Mouse (Mus musculus) CH12.LX (cell line): ENCODE results near the gene Aplp2. TPM values are rescaled to one million over a fixed set of nuclear protein-coding genes. Genes with fewer than 3 reads are reported as not detected.

Experiments used
- DNase-seq: peaks from one replicate; pipeline ENCODE4 v3.0.0-alpha.2; 2013; ENCODE audit errors: extremely low read depth
- H3K27ac ChIP-seq: 2 replicates; pipeline ENCODE4 v1.5.1; 2012; ENCODE audit warnings: low read depth, mild to moderate bottlenecking, control low read depth, moderate library complexity; ENCODE audit not compliant: insufficient read depth
- H3K27me3 ChIP-seq: replicated peaks from 2 replicates; pipeline ENCODE3; 2012; ENCODE audit warnings: inconsistent platforms
- H3K36me3 ChIP-seq, 2 experiments: replicated peaks in 1 of 2; 2 replicates each; pipeline versions ENCODE3 to v1.6.1; 2012; ENCODE audit warnings: inconsistent platforms in 1 of 2, low read length in 1 of 2, mild to moderate bottlenecking in 1 of 2, mixed read lengths in 1 of 2, moderate library complexity in 1 of 2; ENCODE audit not compliant: control insufficient read depth in 1 of 2, insufficient read depth in 1 of 2
- H3K4me1 ChIP-seq, 2 experiments: 2 replicates each; pipeline ENCODE4 v1.6.1; 2012; ENCODE audit warnings: inconsistent platforms in 1 of 2, moderate library complexity in 1 of 2; ENCODE audit not compliant: insufficient read depth in 2 of 2, control insufficient read depth in 1 of 2
- H3K4me2 ChIP-seq: 2 replicates; pipeline ENCODE4 v1.6.1; 2012; ENCODE audit warnings: low read depth, mild to moderate bottlenecking, control low read depth; ENCODE audit not compliant: poor library complexity, insufficient read depth, severe bottlenecking
- H3K4me3 ChIP-seq, 3 experiments: fragments of 150-350 bp in 1 of 3; sonication (generic) in 1 of 3; replicated peaks in 1 of 3; 2 replicates each; pipeline versions ENCODE3 to v1.5.1; 2011 to 2012; ENCODE audit warnings: low read depth in 2 of 3, low read length in 2 of 3, mild to moderate bottlenecking in 2 of 3, moderate library complexity in 2 of 3, control low read depth in 1 of 3, improper control_type of control experiment in 1 of 3, inconsistent platforms in 1 of 3, mixed read lengths in 1 of 3; ENCODE audit not compliant: poor library complexity in 1 of 3
- H3K79me2 ChIP-seq: replicated peaks from 2 replicates; pipeline ENCODE4 v1.6.1; 2012; ENCODE audit warnings: mild to moderate bottlenecking, moderate library complexity; ENCODE audit not compliant: control insufficient read depth, poor library complexity, insufficient read depth, severe bottlenecking; ENCODE audit errors: extremely low read depth
- H3K9ac ChIP-seq: 2 replicates; pipeline ENCODE4 v1.6.1; 2012; ENCODE audit warnings: low read depth, mild to moderate bottlenecking, control low read depth, moderate library complexity; ENCODE audit not compliant: insufficient read depth
- H3K9me3 ChIP-seq: replicated peaks from 2 replicates; pipeline ENCODE3; 2012; ENCODE audit warnings: low read length, inconsistent platforms, mixed read lengths
- BHLHE40 ChIP-seq: IDR thresholded peaks from 2 replicates; pipeline ENCODE4 v1.6.1; 2011; ENCODE audit warnings: mild to moderate bottlenecking, low read depth, low read length, improper control_type of control experiment
- CHD1 ChIP-seq: IDR thresholded peaks from 2 replicates; pipeline ENCODE4 v1.6.1; 2012; ENCODE audit warnings: low read depth, low read length, improper control_type of control experiment, inconsistent platforms
- CHD2 ChIP-seq: IDR thresholded peaks from 2 replicates; pipeline ENCODE4 v1.6.1; 2011; ENCODE audit warnings: low read length, improper control_type of control experiment
- CTCF ChIP-seq, 2 experiments: IDR thresholded peaks in 1 of 2; conservative IDR thresholded peaks in 1 of 2; 2 replicates each; pipeline ENCODE4 v1.5.1; 2011 to 2012; ENCODE audit warnings: low read depth in 2 of 2, low read length in 2 of 2, improper control_type of control experiment in 1 of 2, inconsistent platforms in 1 of 2, mild to moderate bottlenecking in 1 of 2, moderate library complexity in 1 of 2
- ELF1 ChIP-seq: IDR thresholded peaks from 2 replicates; pipeline ENCODE4 v1.6.1; 2014; ENCODE audit warnings: low read depth, mild to moderate bottlenecking, inconsistent platforms, low read length, improper control_type of control experiment
- EP300 ChIP-seq: IDR thresholded peaks from 2 replicates; pipeline ENCODE4 v1.6.1; 2011; ENCODE audit warnings: low read length, improper control_type of control experiment
- ETS1 ChIP-seq: conservative IDR thresholded peaks from 2 replicates; pipeline ENCODE4 v1.6.1; 2012; ENCODE audit warnings: low read depth, mild to moderate bottlenecking, inconsistent platforms, low read length, improper control_type of control experiment, moderate library complexity
- GABPA ChIP-seq: IDR thresholded peaks from 2 replicates; pipeline ENCODE4 v1.6.1; 2012; ENCODE audit warnings: low read depth, low read length, improper control_type of control experiment, inconsistent platforms; ENCODE audit not compliant: insufficient replicate concordance
- HCFC1 ChIP-seq: IDR thresholded peaks from 2 replicates; pipeline ENCODE4 v1.6.1; 2012; ENCODE audit warnings: low read depth, mild to moderate bottlenecking, inconsistent platforms, low read length, improper control_type of control experiment
- IRF4 ChIP-seq: IDR thresholded peaks from 2 replicates; pipeline ENCODE4 v1.6.1; 2014; ENCODE audit warnings: low read depth, mild to moderate bottlenecking, inconsistent platforms, low read length, improper control_type of control experiment
- MAFK ChIP-seq: IDR thresholded peaks from 2 replicates; pipeline ENCODE4 v1.6.1; 2011; ENCODE audit warnings: low read length, improper control_type of control experiment; ENCODE audit not compliant: insufficient replicate concordance
- MAX ChIP-seq: IDR thresholded peaks from 2 replicates; pipeline ENCODE4 v1.6.1; 2011; ENCODE audit warnings: low read length, improper control_type of control experiment
- MAZ ChIP-seq: IDR thresholded peaks from 2 replicates; pipeline ENCODE4 v1.6.1; 2012; ENCODE audit warnings: low read depth, mild to moderate bottlenecking, inconsistent platforms, low read length, improper control_type of control experiment, moderate library complexity
- MEF2A ChIP-seq: IDR thresholded peaks from 2 replicates; pipeline ENCODE4 v1.6.1; 2014; ENCODE audit warnings: low read depth, mild to moderate bottlenecking, inconsistent platforms, low read length, improper control_type of control experiment, borderline replicate concordance
- MXI1 ChIP-seq: IDR thresholded peaks from 2 replicates; pipeline ENCODE4 v1.6.1; 2011; ENCODE audit warnings: mild to moderate bottlenecking, low read depth, low read length, improper control_type of control experiment
- MYC ChIP-seq: IDR thresholded peaks from 2 replicates; pipeline ENCODE4 v1.6.1; 2011; ENCODE audit warnings: low read depth, mild to moderate bottlenecking, improper control_type of control experiment, low read length
- NELFE ChIP-seq: IDR thresholded peaks from 2 replicates; pipeline ENCODE4 v1.6.1; 2011; ENCODE audit warnings: low read depth, low read length, improper control_type of control experiment
- NRF1 ChIP-seq: IDR thresholded peaks from 2 replicates; pipeline ENCODE4 v1.6.1; 2014; ENCODE audit warnings: low read depth, mild to moderate bottlenecking, inconsistent platforms, low read length, improper control_type of control experiment, moderate library complexity
- PAX5 ChIP-seq: IDR thresholded peaks from 2 replicates; pipeline ENCODE4 v1.6.1; 2012; ENCODE audit warnings: low read length, inconsistent platforms, mixed read lengths
- POLR2AphosphoS2 ChIP-seq: IDR thresholded peaks from 2 replicates; pipeline ENCODE4 v1.6.1; 2011; ENCODE audit warnings: low read depth, low read length, improper control_type of control experiment
- RAD21 ChIP-seq: IDR thresholded peaks from 2 replicates; pipeline ENCODE4 v1.6.1; 2011; ENCODE audit warnings: low read depth, mild to moderate bottlenecking, low read length, improper control_type of control experiment, moderate library complexity
- RCOR1 ChIP-seq: conservative IDR thresholded peaks from 2 replicates; pipeline ENCODE4 v1.6.1; 2012; ENCODE audit warnings: low read depth, mild to moderate bottlenecking, inconsistent platforms, low read length, improper control_type of control experiment
- TBP ChIP-seq: conservative IDR thresholded peaks from 2 replicates; pipeline ENCODE4 v1.6.1; 2011; ENCODE audit warnings: low read depth, low read length, improper control_type of control experiment
- TCF12 ChIP-seq: IDR thresholded peaks from 2 replicates; pipeline ENCODE4 v1.6.1; 2014; ENCODE audit warnings: low read depth, mild to moderate bottlenecking, inconsistent platforms, low read length, improper control_type of control experiment
- USF1 ChIP-seq: IDR thresholded peaks from 2 replicates; pipeline ENCODE4 v1.6.1; 2014; ENCODE audit warnings: low read depth, mild to moderate bottlenecking, inconsistent platforms, low read length, improper control_type of control experiment
- USF2 ChIP-seq: conservative IDR thresholded peaks from 2 replicates; pipeline ENCODE4 v1.6.1; 2011; ENCODE audit warnings: low read depth, low read length, improper control_type of control experiment
- ZC3H11A ChIP-seq: IDR thresholded peaks from 2 replicates; pipeline ENCODE4 v1.6.1; 2012; ENCODE audit warnings: low read depth, mild to moderate bottlenecking, inconsistent platforms, low read length, improper control_type of control experiment
- ZKSCAN1 ChIP-seq: IDR thresholded peaks from 2 replicates; pipeline ENCODE4 v1.6.1; 2012; ENCODE audit warnings: low read depth, inconsistent platforms, low read length, improper control_type of control experiment, borderline replicate concordance
- ZMIZ1 ChIP-seq: IDR thresholded peaks from 2 replicates; pipeline ENCODE4 v1.6.1; 2012; ENCODE audit warnings: low read depth, mild to moderate bottlenecking, inconsistent platforms, low read length, improper control_type of control experiment
- ZNF384 ChIP-seq: IDR thresholded peaks from 2 replicates; pipeline ENCODE4 v1.6.1; 2012; ENCODE audit warnings: low read depth, low read length, improper control_type of control experiment, inconsistent platforms
- dilution Hi-C: fragments of 300-500 bp; cut with MboI; formaldehyde crosslinking; loops from 2 replicates; pipeline ENCODE4 v1.14.3; 2020; ENCODE audit warnings: low sequenced_read_pairs; ENCODE audit not compliant: extremely low pct_unique_long_range_greater_than_20kb, extremely low pct_ligation_motif_present
- in situ Hi-C: fragments of 300-500 bp; cut with MboI; formaldehyde crosslinking; loops from 3 replicates; pipeline ENCODE4 v1.14.3; 2019; ENCODE audit warnings: low sequenced_read_pairs, low pct_ligation_motif_present, low pct_unique_long_range_greater_than_20kb, mixed read lengths
- polyA plus RNA-seq: library from polyadenylated mRNA; unstranded; fragments of >175 nt; gene quantifications from 2 replicates; pipeline ENCODE4 v1.2.1, GENCODE M21; 2012; ENCODE audit warnings: low read depth; ENCODE audit not compliant: insufficient read length
- total RNA-seq, 2 experiments: library from RNA; depleted of rRNA; stranded (reverse); fragments of 300-350 nt in 1 of 2; fragments of >200 nt in 1 of 2; gene quantifications; 2 replicates each; pipeline ENCODE4 v1.2.3; 2012 to 2014

The Aplp2 gene
- total and polyA plus RNA-seq, 3 experiments: 30.4 to 52.7 (median 44.3) TPM

GRCm38 (mm10) chr9:31118520-31119298, 92.9 kb downstream of the Aplp2 start (continued):
- no peak for TF ChIP-seq CTCF (conservative IDR thresholded peaks at IDR 0.05 in 1 of 2, IDR thresholded peaks at IDR 0.05 in 1 of 2; ENCODE audit: low read depth in 2 of 2, low read length in 2 of 2)
- no peak for TF ChIP-seq MYC
- no peak for TF ChIP-seq TCF12
- no peak for TF ChIP-seq MAFK
- TF ChIP-seq MEF2A: no peak
- no peak for TF ChIP-seq RAD21
- peak; percentile 44; the same call in 1 of the 2 replicates for TF ChIP-seq MXI1
- TF ChIP-seq POLR2AphosphoS2: no peak
- TF ChIP-seq ZC3H11A: no peak
- no peak for TF ChIP-seq NRF1
- no peak for TF ChIP-seq PAX5
- no peak for TF ChIP-seq ZKSCAN1
- TF ChIP-seq MAX: no peak
- no peak for TF ChIP-seq CHD1
- 0 out of 2 replicates have a peak, but pooled peaks have one; percentile 21 for TF ChIP-seq CHD2
- no peak for TF ChIP-seq ZMIZ1
- TF ChIP-seq USF2: no peak

DNA sequence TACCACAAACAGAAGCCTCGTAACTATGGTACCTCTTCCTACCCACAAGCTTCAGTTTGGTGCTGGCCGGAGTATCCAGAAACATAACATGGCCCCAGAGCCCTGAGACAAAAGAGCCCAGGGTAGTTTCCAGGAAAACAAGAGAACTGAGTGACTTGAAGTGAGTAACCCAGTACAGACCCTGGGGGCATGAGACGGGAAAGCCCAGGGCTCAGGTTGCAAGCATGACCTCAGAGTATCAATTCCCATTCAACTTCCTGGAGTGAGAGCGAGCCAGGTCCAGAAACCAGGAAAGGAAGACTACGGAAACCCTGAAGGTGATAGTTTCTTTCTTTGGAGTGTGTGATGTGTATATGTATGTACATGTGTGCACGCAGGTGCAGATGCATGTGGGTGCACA, 94.1 kb downstream of the Aplp2 start:
- TF ChIP-seq TBP: no peak
- TF ChIP-seq POLR2AphosphoS2: no peak
- no peak for TF ChIP-seq ZMIZ1
- TF ChIP-seq TCF12: no peak
- TF ChIP-seq BHLHE40: peak; percentile 15; the same call in 1 of the 2 replicates
- TF ChIP-seq CHD1: no peak
- no peak for TF ChIP-seq MXI1
- TF ChIP-seq RAD21: no peak
- TF ChIP-seq GABPA: no peak
- TF ChIP-seq ZNF384: no peak
- TF ChIP-seq PAX5: no peak
- TF ChIP-seq USF1: no peak
- TF ChIP-seq ZKSCAN1: no peak
- no peak for TF ChIP-seq MYC
- 0 out of 2 replicates have a peak, but pooled peaks have one; percentile 21 for TF ChIP-seq ELF1
- no peak for TF ChIP-seq RCOR1
- TF ChIP-seq NELFE: no peak
- TF ChIP-seq CTCF (conservative IDR thresholded peaks at IDR 0.05 in 1 of 2, IDR thresholded peaks at IDR 0.05 in 1 of 2; ENCODE audit: low read depth in 2 of 2, low read length in 2 of 2): no peak
- 0 out of 2 replicates have a peak, but pooled peaks have one; percentile 19 for TF ChIP-seq ETS1
- peak; percentile 31; the same call in 1 of the 2 replicates for TF ChIP-seq IRF4
- no peak for TF ChIP-seq MAZ
- TF ChIP-seq HCFC1: no peak
- TF ChIP-seq EP300: no peak
- H3K79me2 ChIP-seq: no peaks in the 10 kb centered on the region
- dilution Hi-C loops: no loop called here
- in situ Hi-C loops: no loop called here
- DNase-seq: no peak
- no peaks in the 10 kb centered on the region for H3K9me3 ChIP-seq
- H3K27ac ChIP-seq: no peak overlapping the region
- no peak overlapping the region for H3K4me3 ChIP-seq
- H3K36me3 ChIP-seq: no peaks in the 10 kb centered on the region
- H3K9ac ChIP-seq: no peak overlapping the region
- peaks cover 19 to 47% of the 10 kb centered on the region in 2 experiments for H3K4me1 ChIP-seq
- no peaks in the 10 kb centered on the region for H3K27me3 ChIP-seq
- H3K4me2 ChIP-seq: 0 out of 2 replicates have a peak overlapping the region, but pooled peaks have one; percentile 29
